Mouse (Mus musculus): Measurements from ENCODE around the gene Retnlb. TPM values are rescaled to one million over a fixed set of nuclear protein-coding genes. Genes with fewer than 3 reads are reported as not detected.

Retnlb gene
- total RNA-seq, 4 experiments from 2014 or later, result not detected

Other genes with a start within 250 kb of the Retnlb start
- gene Trat1, start 44.8 kb upstream of the Retnlb start, total RNA-seq (2022), result under 1 TPM in 2 of 4 experiments, not detected in 2; 0.25 to 0.31 TPM
- gene Retnla, start 25.7 kb downstream of the Retnlb start, total RNA-seq (2022), result 10 to 100 TPM in 3 of 4 experiments, 1 to 10 TPM in 1; 6.7 to 31.3 (median 12.1) TPM
- 1 to 10 TPM in 1 of 4 experiments, under 1 TPM in 1, not detected in 2; 0.46 to 1.1 TPM for gene Retnlg, start 55.8 kb downstream of the Retnlb start, total RNA-seq (2022)
- gene Dzip3, start 177.3 kb downstream of the Retnlb start, total RNA-seq (2022), result 10 to 100 TPM; 19.0 to 27.9 (median 23.1) TPM
- gene Cip2a, start 177.3 kb downstream of the Retnlb start, total RNA-seq (2022), result 1 to 10 TPM in 3 of 4 experiments, under 1 TPM in 1; 0.78 to 2.6 (median 1.9) TPM
- gene Myh15, start 240.6 kb downstream of the Retnlb start, total RNA-seq (2022), result not detected

All from adrenal gland, adult 8-10 months (tissue).